Mouse (Mus musculus) ovary, postnatal 14 days (tissue): Measurements from ENCODE around the gene Blm.
"Not testable (repeated sequence)": the region's sequence is repeated elsewhere in the genome, so short reads cannot be mapped to it uniquely, and the experiment has no call there.

ENCODE experiments used
- DNase-seq: peaks from one replicate; pipeline ENCODE4 v3.0.0; 2022; ENCODE audit warnings: low spot score

Blm gene

GRCm38 (mm10) chr7:80531087-80531486, 3.8 kb downstream of the Blm start:
- no peak for DNase-seq

GRCm38 (mm10) chr7:80530646-80531045, 4.3 kb downstream of the Blm start:
- DNase-seq, result no peak

- DNase-seq, result no peak
Measured at GRCm38 (mm10) chr7:80526698-80527097, 8.2 kb downstream of the Blm start.

- DNase-seq, result no peak
Measured at GRCm38 (mm10) chr7:80512408-80513085, 22.4 kb downstream of the Blm start.

- not testable (repeated sequence) for DNase-seq
Measured at GRCm38 (mm10) chr7:80507697-80508096, 27.2 kb downstream of the Blm start.

GRCm38 (mm10) chr7:80506007-80506406, 28.9 kb downstream of the Blm start:
- DNase-seq, result no peak

- no peak for DNase-seq
Measured at GRCm38 (mm10) chr7:80504920-80505319, 30.0 kb downstream of the Blm start.

GRCm38 (mm10) chr7:80501006-80501405, 33.9 kb downstream of the Blm start:
- DNase-seq, result no peak

- DNase-seq, result no peak
Measured at GRCm38 (mm10) chr7:80500099-80500498, 34.8 kb downstream of the Blm start.

GRCm38 (mm10) chr7:80499190-80499962, 35.5 kb downstream of the Blm start:
- DNase-seq, result no peak

- no peak for DNase-seq
Measured at GRCm38 (mm10) chr7:80496656-80497055, 38.3 kb downstream of the Blm start.

- no peak for DNase-seq
Measured at GRCm38 (mm10) chr7:80495210-80495609, 39.7 kb downstream of the Blm start.

- DNase-seq, result no peak
Measured at GRCm38 (mm10) chr7:80491995-80492394, 42.9 kb downstream of the Blm start.

GRCm38 (mm10) chr7:80491086-80491485, 43.8 kb downstream of the Blm start:
- DNase-seq, result no peak

GRCm38 (mm10) chr7:80490351-80490750, 44.6 kb downstream of the Blm start:
- no peak for DNase-seq

GRCm38 (mm10) chr7:80489445-80489844, 45.5 kb downstream of the Blm start:
- DNase-seq, result no peak

GRCm38 (mm10) chr7:80487239-80487638, 47.7 kb downstream of the Blm start:
- no peak for DNase-seq

GRCm38 (mm10) chr7:80480097-80480496, 54.8 kb downstream of the Blm start:
- DNase-seq, result no peak

- DNase-seq, result no peak
Measured at GRCm38 (mm10) chr7:80473837-80474236, 61.1 kb downstream of the Blm start.

GRCm38 (mm10) chr7:80468851-80469250, 66.1 kb downstream of the Blm start:
- DNase-seq, result no peak

GRCm38 (mm10) chr7:80467334-80467733, 67.6 kb downstream of the Blm start:
- DNase-seq, result no peak

GRCm38 (mm10) chr7:80464831-80465230, 70.1 kb downstream of the Blm start:
- no peak for DNase-seq

- no peak for DNase-seq
Measured at GRCm38 (mm10) chr7:80461891-80462290, 73.0 kb downstream of the Blm start.

- DNase-seq, result no peak
Measured at GRCm38 (mm10) chr7:80460892-80461291, 74.0 kb downstream of the Blm start.
